Mouse (Mus musculus): ENCODE measurements around the gene Rhobtb1.

Rhobtb1 gene

DNA sequence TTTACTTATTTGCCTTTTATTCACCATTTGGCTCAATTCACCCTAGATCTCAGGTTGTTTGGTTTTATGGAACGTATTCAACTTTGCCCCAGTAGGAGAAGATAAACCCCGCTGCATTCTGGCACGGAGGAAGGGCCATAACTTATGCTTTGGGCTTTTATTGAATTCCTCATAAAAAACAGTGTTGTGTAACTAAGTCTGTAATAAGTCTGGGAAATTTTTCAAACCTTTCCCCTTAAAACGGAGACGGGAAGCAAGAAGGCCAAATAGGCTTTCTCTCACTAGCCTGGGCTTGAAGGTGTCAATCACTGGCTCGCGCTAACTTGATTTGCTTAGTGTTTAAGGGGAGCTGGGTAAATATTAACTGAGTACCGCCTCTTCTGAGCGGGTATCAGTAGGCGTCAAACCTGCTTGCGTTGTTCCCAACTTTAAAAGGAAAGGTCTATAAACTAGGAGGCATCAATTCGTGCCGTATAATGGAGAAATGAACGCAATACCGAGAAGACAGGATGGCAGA lies 170.3 kb downstream of the Rhobtb1 start:
- DNase-seq (ENCODE audit: low spot score in 2 of 2), result no peak

DNA sequence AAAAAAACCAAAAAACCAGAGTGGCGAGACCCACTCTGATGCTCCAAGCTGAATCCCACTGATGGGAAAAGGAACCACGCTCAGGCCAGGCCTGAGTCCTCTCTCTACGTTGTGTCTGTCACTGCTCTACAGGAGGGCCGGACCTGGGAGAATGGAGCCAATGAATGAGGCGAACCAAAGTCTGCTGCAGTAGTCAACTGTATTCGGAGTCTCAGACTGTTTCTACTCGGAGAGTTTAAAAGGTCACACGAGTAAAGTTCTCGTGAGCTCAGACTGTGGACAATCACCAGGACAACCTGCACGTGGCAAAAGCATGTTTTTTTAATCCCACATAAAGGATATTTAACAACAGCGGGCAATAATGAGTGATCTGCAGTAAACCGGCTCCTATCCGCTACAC lies 172.8 kb downstream of the Rhobtb1 start:
- DNase-seq (ENCODE audit: low spot score in 2 of 2), result no peak

DNA sequence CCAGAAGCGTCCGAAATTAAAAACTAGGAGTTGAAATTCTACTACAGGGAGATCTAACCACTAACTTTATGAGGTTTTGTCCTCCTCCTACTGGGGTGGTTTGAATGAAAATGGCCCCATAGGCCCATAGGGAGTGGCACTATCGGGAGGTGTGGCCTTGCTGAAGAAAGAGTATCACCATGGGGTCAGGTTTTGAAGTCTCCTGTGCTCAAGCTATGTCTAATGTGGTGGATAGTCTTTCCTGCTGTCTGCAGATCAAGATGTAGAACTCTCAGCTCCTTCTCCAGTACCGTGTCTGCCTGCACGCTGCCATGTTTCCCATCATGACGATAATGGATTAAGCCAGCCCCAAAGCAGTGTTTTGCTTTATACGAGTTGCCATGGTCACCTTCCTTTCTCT lies 173.6 kb downstream of the Rhobtb1 start:
- no peak for DNase-seq (ENCODE audit: low spot score in 2 of 2)

DNA sequence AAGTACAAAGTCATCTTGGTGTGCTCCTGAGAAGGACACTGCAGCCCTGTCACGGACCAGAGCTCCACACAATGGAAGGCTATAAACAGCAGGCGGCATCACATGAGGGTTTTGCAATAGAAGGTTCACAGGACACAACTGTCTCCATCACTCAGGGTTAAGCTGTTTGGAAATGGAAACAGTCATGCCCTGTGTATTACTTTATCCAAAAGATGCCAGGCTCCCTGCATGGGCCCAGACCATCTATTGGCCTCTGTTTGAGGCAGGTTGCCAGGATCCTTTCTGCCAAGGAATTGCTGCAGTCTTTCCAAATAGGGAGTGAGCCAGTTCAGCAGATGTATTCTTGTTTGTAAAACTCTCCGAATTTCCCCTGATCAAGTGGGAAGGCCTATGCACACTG lies 175.2 kb downstream of the Rhobtb1 start:
- no peak for DNase-seq (ENCODE audit: low spot score in 2 of 2)

DNA sequence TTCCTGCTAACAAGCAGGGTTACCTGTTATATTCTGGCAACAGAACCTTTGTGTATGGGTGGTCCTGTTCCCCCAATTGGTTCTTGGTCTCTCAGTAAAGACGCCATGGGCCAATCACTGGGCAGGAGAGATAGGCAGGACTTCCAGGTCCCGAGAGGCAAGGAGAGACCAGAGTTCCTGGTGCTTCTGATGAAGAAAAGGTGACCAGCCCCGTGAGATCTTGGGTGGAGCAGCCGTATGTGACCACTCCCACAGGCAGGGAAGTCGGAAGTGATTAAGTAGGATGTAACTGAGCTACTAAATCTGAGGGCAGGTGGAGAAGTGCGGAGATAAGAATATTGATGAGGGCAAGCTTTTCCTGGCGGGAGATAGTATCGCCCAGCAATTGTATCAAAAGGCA lies 176.1 kb downstream of the Rhobtb1 start:
- no peak for DNase-seq (ENCODE audit: low spot score in 2 of 2)

DNA sequence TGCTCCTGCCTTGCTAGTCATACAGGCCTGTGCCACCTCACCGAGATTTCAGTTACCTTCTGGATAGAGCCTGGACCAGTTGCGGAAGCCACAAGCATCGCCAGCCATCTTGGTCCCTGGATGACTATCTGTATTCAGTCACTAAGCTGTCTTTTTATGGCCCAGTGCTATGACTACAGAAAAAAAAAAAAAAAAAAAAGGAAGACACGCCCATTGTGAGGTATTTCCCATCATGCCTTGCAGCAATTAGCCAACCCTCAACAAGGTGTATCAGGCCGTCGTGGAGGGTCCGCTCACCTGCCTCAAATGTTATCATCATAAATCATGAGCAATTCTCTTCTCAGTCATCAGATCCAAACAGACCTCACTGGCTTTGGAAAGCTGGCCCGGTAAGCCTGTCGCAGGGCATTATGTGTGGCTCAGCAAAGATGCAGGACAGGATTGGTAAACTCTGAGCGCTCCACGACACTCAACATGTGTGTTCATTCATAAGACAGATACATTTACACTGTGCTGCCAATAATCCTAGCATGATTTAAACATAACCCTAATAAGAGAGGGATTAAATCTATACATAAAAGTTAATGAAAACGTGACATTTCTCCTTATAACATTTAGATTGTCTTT lies 176.9 kb downstream of the Rhobtb1 start:
- no peak for DNase-seq (ENCODE audit: low spot score in 2 of 2)

DNA sequence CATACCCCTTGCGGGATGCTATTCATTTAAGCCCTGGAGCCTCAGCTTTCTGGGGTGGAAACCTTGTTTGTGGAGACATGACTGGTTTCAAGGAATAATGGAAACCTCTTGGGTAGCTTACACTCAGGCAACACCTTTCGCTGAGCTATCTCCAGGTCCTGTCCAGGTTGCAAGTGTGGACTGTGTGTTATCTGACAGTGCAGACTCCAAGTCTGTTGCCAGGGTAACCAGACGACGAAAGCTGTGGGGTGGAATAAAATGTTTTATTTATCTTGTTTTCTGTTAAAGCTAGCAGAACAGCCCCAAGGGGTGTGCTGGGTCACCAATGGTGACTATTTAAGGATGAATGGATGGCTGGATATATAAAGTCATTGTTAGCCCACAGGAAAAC lies 177.4 kb downstream of the Rhobtb1 start:
- no peak for DNase-seq (ENCODE audit: low spot score in 2 of 2)

DNA sequence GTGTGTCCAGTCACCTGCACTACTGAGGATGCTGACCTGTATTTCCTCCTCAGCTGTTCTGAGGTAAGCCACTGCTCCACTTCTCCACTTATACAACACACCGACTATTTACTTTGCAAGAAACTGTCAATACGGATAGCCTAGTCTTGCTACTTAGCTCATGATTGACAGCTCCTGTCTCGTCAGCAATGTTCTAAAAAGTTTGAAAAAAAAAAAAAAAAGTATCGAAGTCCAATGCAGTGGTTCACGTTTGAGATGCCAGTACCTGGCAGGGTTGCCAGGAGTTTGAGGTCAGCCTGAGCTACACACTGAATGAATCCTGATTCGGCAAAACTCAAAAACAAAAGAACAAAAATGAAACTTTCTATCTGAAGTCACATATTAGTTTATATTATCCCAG lies 180.0 kb downstream of the Rhobtb1 start:
- DNase-seq (ENCODE audit: low spot score in 2 of 2), result no peak

DNA sequence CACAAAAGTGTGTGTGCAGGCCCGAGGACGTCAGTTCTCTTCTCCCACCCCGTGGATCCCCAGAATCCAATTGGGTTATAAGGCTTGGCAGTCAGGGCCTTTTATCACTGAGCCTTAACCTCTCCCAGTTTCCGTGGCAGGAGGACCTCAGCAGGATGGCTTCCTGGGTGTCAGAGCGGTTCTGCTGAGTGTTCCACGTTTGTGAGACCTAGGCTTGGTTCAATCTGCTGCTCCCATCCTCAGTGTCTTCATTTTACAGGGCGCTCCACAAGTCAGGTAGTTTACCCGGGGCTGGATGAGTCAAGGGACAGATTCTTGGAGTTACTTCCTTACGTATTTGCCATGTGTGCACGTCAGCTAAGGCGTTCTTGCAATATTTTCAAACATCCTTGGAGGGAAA lies 182.0 kb downstream of the Rhobtb1 start:
- DNase-seq (ENCODE audit: low spot score in 2 of 2), result no peak

DNA sequence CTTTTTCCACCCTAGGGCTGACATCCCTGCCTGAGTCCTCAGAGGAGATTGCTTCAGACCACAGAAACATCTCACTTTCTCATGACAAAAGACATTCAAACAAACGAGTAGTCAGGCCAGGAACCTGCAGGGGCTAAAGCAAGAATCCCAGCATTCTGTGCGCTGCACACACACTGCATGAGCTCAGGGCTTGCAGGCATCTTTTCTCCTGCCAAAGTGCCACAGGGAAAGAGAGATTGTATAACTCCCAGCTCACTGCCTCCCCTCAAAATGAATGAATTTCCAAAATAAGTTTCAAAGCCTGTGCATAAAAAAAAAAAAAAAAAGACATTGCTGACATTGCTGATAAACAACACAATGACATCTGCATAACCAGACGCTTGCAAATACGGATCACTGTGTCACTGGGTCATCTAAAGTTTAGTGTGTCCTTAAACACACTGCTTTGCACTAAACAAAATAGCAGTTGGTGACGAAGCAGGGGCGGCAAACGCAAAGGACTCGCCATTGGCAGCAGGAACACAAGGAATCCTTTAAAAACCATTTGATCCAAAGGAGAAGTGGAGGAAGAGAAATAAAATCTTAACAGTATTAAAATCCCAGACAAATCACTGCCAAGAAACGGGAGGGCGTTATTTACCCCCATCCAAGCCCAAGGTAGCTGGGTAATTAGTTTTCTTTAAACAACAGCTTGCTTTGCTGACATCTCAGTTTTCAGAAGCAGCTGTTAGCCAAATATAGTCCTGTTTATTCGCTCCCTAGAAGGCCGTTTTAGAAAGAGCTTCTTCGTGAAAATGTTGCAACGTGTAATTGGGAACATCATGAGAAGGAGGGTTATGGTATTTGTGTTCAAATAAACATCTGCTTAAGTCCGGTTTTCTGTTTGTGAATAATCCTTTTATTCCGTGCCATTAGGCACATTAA lies 183.3 kb downstream of the Rhobtb1 start:
- no peak for DNase-seq (ENCODE audit: low spot score in 2 of 2)

DNA sequence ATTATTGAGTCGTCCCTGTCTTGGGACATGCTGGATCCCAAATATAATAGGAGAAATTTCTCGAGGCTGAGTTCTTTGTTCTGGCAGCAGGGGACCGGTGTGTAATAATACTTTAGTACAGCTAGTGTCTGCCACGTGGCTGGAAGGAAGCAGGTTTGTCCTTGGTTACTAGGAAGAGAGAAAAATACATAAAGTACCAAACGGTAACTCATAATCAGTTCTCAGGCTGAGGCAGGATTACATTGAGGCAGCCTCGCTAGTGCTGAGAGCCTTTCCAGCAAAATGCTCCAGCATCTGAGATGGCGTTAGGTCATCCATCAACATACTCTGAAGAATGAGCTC lies 183.9 kb downstream of the Rhobtb1 start:
- DNase-seq (ENCODE audit: low spot score in 2 of 2), result no peak

DNA sequence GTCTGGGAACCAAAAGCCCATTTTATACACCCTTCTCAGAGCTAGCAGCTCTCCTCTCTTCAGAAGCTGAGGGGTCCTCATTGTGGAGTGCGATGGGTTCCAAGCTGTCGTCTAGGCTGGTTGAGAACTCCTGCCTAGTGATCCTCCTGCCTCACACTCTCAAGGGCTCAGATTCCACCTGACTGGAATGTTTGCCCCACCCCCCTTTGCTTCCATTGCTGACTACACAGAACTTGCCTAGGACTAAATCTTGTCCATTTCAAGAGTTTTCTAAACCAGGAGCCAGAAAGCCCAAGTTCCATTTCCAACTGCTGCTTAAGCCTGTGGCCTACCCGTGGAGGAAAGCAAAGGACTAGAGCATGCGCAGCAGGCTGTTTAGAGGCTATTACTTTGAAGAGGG lies 184.4 kb downstream of the Rhobtb1 start:
- no peak for DNase-seq (ENCODE audit: low spot score in 2 of 2)

DNA sequence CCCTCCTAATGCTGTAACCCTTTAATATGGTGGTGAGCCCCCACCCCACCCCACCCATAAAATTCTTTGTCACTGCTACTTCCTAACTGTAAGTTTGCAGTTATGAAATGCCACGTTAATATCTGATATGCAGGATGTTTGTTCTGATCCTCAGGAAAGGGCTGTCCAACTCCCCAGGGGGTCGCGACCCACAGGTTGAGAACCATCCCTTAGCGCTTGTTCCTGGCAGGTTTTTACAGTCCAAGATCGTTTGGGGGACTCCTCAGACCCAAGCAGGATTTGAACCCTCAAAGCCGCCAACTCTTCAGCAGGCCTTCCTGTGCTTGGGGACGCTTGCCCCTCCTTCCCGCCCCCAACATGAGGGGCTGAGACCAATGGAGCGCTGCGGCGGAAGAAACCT lies 185.0 kb downstream of the Rhobtb1 start:
- no peak for DNase-seq (ENCODE audit: low spot score in 2 of 2)

DNA sequence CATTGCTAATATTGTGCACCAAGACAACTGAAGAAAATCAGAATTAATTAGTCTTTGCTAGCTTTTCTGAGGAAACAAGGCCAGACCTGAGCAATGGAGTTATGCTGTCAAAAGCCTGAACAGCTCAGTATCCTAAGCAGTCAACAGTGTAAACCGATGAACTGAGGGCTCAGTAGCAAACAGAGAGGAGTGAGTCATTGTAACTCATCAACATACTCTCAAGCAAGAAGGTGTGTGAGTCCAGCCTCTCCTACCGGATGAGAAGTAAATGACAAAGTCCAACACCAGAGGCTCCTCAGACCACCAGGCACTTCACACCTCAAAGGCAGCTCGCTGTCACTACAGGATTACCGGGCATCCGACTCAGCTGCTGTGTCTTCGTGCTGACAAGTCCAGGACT lies 188.8 kb downstream of the Rhobtb1 start:
- no peak for DNase-seq (ENCODE audit: low spot score in 2 of 2)

Data from frontal cortex, postnatal 25 days (tissue).